Mouse (Mus musculus): ENCODE data around the gene Dapp1. TPM values are rescaled to one million over a fixed set of nuclear protein-coding genes. Genes with fewer than 3 reads are reported as not detected.
"Not testable (repeated sequence)": the region's sequence is repeated elsewhere in the genome, so short reads cannot be mapped to it uniquely, and the experiment has no call there.

The Dapp1 gene
- polyA plus RNA-seq, 1 experiment from 2014 or later = 9.3 TPM

DNA sequence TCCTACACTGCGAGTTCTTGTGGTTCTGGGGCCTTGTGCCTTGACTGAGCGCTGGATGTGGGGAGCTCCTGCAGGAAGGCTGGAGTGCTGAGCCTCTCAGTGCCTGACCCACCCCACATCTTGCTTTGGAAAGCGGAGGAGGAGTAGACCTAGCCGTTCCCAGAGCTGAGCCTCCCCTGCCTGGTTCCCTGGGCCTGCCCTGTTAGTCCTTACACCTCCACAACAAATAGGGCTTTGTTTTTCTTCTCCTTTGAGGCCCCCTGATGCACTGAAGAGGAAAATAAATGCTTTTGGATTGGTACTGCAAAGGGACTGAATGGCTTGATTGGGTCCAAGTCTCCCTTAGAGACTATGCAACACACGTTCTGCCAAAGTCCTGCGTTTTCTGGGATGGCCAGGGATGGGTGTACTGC is 3.7 kb downstream of the Dapp1 start:
- Histone ChIP-seq H3K27ac (no peak overlapping the region), H3K4me1 (peaks cover 21% of the 10 kb centered on the region; the same call in 1 of the 2 replicates), H3K27me3 (ENCODE audit: insufficient read depth, poor library complexity, severe bottlenecking) (no peaks in the 10 kb centered on the region), H3K9me3 (no peaks in the 10 kb centered on the region), H3K4me3 (no peak overlapping the region), H3K36me3 (no peaks in the 10 kb centered on the region)
- no peak for DNase-seq (ENCODE audit: low spot score)
- 43% methylated on average over 6 of the region's 6 CpGs for WGBS

DNA sequence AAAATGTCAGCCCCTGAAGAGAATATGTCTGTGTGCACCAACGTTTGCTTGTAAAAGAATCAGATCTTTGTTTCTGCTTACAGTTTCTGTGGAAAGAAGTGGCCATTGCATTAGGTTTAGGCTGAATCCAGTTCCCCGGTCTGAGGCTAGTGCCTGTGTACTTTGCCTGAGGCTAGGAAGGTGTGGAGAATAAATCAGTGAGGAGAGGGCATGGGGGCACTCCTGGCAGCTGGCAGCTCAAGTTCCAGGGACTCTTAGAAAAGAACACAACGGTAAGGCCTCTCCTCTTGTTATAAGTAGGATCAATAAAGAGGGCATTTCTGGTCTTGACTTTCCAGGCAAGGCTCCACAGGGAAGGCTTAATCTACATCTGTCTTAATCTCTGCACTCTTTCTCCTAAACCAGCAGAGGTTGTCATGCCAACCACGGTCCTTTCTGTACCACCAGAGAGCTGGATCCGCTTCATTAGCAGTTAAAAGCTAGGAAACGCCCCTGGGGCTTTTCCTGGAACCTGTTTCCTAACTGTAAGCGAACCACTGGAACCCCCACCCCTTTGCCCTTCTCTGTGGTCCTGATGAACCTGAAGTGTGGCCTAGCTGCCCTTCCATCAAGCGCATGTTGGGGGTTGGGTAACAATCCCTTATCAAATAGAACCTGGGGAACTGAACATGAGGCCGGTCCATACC is 4.3 kb downstream of the Dapp1 start:
- no peak for DNase-seq (ENCODE audit: low spot score)
- H3K36me3 ChIP-seq = no peaks in the 10 kb centered on the region
- H3K4me1 ChIP-seq = peaks cover 26% of the 10 kb centered on the region; the same call in 1 of the 2 replicates
- no peaks in the 10 kb centered on the region for H3K27me3 ChIP-seq (ENCODE audit: insufficient read depth, poor library complexity, severe bottlenecking)
- H3K27ac ChIP-seq = no peak overlapping the region
- H3K4me3 ChIP-seq = no peak overlapping the region
- 53% methylated on average over 9 of the region's 9 CpGs for WGBS
- no peaks in the 10 kb centered on the region for H3K9me3 ChIP-seq

DNA sequence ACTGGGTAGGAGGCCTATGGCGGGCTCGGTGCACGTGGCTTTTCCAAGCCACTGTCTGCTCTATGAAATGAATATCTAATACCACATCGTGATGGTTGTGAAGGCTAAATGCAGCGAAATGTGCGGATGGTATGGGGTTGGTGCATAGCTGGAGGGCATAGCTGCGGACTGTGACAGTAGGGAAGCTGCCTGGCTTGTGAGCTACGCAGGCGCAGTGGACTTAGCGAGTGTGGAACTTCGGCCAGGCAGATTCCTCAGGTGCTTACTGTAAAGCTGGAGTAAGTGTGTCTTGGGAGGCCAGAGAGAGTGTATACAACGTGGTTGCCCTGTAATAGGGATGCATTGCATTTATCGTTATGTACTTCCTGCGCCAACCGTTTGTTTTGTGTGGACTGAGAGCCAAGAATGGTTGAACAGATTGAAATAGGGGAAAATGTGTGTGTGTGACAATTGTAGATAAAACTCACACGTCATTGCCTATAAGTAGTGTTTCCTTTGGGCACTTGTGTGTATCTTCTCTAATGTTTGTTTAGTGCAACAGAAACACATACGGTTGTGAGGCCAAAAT is 5.4 kb downstream of the Dapp1 start:
- H3K36me3 ChIP-seq = no peaks in the 10 kb centered on the region
- DNase-seq (ENCODE audit: low spot score) = no peak
- no peaks in the 10 kb centered on the region for H3K9me3 ChIP-seq
- peaks cover 25% of the 10 kb centered on the region; the same call in 1 of the 2 replicates for H3K4me1 ChIP-seq
- H3K27me3 ChIP-seq (ENCODE audit: insufficient read depth, poor library complexity, severe bottlenecking) = no peaks in the 10 kb centered on the region
- no peak overlapping the region for H3K27ac ChIP-seq
- H3K4me3 ChIP-seq = no peak overlapping the region
- WGBS = 92% methylated on average over 17 of the region's 17 CpGs

DNA sequence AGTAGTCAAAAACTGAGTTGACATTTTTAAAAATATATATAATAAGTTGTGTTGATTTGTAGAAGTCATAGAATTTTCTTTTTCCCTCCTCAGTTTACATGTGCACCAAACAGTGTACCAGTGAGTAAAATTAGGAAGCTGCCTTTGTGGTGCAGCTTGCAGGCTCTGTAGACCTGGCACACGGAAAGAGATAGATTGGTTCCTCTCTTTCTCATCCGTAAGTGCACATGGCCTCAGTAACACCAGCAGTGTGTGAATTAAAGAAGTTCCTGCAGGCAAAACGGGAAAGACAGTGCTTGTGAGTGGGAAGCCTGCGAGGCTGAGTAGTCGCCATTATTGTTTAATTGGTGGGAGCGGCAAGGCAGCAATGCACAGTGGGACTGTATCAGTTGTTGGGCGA is 5.9 kb downstream of the Dapp1 start:
- 82% methylated on average over 7 of the region's 7 CpGs for WGBS
- no peaks in the 10 kb centered on the region for H3K27me3 ChIP-seq (ENCODE audit: insufficient read depth, poor library complexity, severe bottlenecking)
- peaks cover 21% of the 10 kb centered on the region; the same call in 1 of the 2 replicates for H3K4me1 ChIP-seq

DNA sequence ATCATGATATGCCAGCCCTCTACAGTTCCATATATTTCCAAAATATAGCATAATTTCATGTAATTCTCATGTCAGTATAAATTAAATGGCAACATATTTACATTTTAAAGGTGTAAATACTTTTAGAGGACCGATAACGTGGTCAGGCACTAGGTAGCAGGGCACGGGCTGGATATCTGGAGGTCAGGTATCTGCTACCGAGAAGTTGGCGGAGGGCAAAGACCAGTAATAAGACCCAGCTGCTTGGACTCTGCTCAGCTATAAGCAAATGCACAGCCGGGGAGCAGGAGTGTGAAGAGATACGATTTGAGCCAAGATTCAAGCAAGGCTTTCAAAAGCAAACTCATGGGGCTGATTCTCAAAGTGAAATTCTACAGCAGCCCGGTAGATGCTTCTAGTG is 7.0 kb downstream of the Dapp1 start:
- no peaks in the 10 kb centered on the region for H3K27me3 ChIP-seq (ENCODE audit: insufficient read depth, poor library complexity, severe bottlenecking)
- WGBS = 82% methylated on average over 8 of the region's 8 CpGs
- H3K4me3 ChIP-seq = no peak overlapping the region
- peaks cover 24% of the 10 kb centered on the region; the same call in 1 of the 2 replicates for H3K4me1 ChIP-seq
- H3K9me3 ChIP-seq = no peaks in the 10 kb centered on the region
- DNase-seq (ENCODE audit: low spot score) = no peak
- no peak overlapping the region for H3K27ac ChIP-seq
- H3K36me3 ChIP-seq = no peaks in the 10 kb centered on the region

More for the DNA sequence above, 5.9 kb downstream of the Dapp1 start:
- no peaks in the 10 kb centered on the region for H3K36me3 ChIP-seq
- no peak overlapping the region for H3K4me3 ChIP-seq
- no peak overlapping the region for H3K27ac ChIP-seq
- no peak for DNase-seq (ENCODE audit: low spot score)
- no peaks in the 10 kb centered on the region for H3K9me3 ChIP-seq

DNA sequence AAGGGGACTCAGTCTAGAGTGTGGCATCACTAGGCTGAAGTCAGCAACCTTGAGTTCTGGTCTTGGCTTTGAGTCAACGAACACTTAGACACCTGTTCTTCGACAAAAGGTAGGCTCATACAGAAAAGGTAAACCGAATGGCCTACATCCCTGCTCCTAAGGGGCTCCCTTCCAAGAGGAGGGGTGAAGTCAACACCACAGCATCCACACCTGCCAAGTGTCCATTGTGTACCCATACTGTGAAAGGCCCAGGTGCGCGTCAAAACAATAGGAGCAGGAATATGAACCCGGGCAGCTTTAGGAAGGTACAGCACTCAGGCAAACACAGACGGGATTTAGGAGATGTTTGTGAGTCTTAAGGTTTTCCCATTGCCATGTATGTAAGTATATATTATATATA is 8.4 kb downstream of the Dapp1 start:
- no peak for DNase-seq (ENCODE audit: low spot score)
- H3K4me1 ChIP-seq = peaks cover 36% of the 10 kb centered on the region
- WGBS = 91% methylated on average over 7 of the region's 7 CpGs

DNA sequence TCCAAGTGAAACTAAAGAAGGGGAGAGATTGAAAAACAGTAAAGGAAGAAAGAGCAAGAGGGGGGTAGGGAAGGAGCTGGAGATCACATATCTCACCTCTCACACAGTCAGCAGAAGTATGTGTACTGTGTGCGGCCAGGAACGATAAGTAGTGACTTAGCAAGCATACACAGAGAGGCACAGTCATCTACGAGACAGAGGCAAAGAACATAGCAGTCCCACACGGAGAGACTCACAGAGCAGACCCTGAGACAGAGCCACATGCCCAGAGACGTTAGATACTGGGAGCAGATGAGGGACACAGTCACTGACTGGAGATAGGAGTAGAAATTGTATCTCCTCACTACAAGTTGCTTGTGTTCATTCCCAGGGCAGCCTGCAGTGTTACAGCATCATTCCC is 9.1 kb downstream of the Dapp1 start:
- H3K27ac ChIP-seq = 0 out of 2 replicates have a peak overlapping the region, but pooled peaks have one; percentile 23
- H3K4me3 ChIP-seq = no peak overlapping the region
- no peak for DNase-seq (ENCODE audit: low spot score)
- WGBS = 62% methylated on average over 5 of the region's 5 CpGs
- no peaks in the 10 kb centered on the region for H3K27me3 ChIP-seq (ENCODE audit: insufficient read depth, poor library complexity, severe bottlenecking)
- no peaks in the 10 kb centered on the region for H3K36me3 ChIP-seq
- H3K4me1 ChIP-seq = peaks cover 34% of the 10 kb centered on the region
- H3K9me3 ChIP-seq = no peaks in the 10 kb centered on the region

More for the DNA sequence above, 8.4 kb downstream of the Dapp1 start:
- H3K27me3 ChIP-seq (ENCODE audit: insufficient read depth, poor library complexity, severe bottlenecking) = no peaks in the 10 kb centered on the region
- H3K4me3 ChIP-seq = no peak overlapping the region
- no peaks in the 10 kb centered on the region for H3K36me3 ChIP-seq
- H3K9me3 ChIP-seq = no peaks in the 10 kb centered on the region
- H3K27ac ChIP-seq = no peak overlapping the region

DNA sequence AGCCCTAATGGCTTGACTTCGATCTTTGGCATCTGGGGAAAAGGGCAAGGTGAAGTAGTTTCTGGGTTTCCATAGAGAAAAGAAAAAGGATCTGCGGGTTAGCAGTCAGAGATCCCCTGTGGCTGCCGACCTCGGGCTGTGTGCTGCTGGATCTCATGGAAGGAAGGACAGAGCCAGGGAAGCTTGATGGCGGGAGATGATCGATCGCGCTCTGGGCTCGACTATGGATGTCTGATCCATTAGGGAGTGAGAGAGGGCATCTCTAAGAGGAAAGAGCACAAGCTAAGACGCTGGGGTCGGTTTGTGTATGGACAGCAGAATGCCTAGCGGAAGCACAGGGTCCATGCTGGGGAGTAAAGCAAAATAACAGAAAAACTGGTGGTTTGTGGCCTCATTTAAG is 11.4 kb downstream of the Dapp1 start:
- H3K27ac ChIP-seq = peak overlapping the region; percentile 60
- peaks cover 33% of the 10 kb centered on the region for H3K4me1 ChIP-seq
- peak overlapping the region; percentile 29; the same call in 1 of the 2 replicates for H3K4me3 ChIP-seq
- no peaks in the 10 kb centered on the region for H3K27me3 ChIP-seq (ENCODE audit: insufficient read depth, poor library complexity, severe bottlenecking)
- DNase-seq (ENCODE audit: low spot score) = no peak
- 45% methylated on average over 12 of the region's 12 CpGs for WGBS
- no peaks in the 10 kb centered on the region for H3K9me3 ChIP-seq
- H3K36me3 ChIP-seq = no peaks in the 10 kb centered on the region

DNA sequence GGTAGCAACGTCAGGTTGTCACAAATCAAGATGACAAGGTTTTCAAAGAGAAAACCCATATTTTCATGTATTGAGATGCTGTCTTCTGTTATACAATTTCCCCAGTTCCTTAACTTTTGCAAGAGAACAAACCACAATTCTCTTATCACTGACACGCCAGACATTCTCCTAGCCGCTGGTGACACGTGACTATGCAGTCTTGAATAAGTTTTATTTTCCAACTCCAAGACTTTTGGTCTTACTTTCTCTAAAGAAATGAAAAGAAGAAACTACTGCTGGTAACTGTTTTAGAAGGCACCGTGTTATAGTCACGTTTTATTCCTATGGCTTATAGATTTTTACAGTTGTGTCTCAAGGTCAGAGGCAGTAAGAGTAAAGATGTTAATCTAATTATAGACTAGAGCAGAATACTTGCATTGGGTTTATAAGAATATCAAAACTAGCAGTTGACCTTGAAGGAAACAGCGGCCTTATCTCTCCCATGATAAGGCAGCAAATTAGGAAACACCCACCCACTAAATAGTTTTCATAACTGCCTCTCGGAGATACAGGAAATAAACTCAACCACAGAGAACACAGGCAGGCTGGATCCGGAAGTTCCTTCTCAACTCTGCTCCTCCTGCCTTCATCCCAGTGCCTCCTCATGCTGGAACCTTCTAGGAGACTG is 12.4 kb downstream of the Dapp1 start:
- H3K36me3 ChIP-seq = no peaks in the 10 kb centered on the region
- H3K4me3 ChIP-seq = peak overlapping the region; percentile 22; the same call in 1 of the 2 replicates
- peak overlapping the region; percentile 80 for H3K27ac ChIP-seq
- DNase-seq (ENCODE audit: low spot score) = no peak
- 44% methylated on average over 9 of the region's 9 CpGs for WGBS
- peaks cover 33% of the 10 kb centered on the region for H3K4me1 ChIP-seq
- H3K9me3 ChIP-seq = no peaks in the 10 kb centered on the region
- no peaks in the 10 kb centered on the region for H3K27me3 ChIP-seq (ENCODE audit: insufficient read depth, poor library complexity, severe bottlenecking)

DNA sequence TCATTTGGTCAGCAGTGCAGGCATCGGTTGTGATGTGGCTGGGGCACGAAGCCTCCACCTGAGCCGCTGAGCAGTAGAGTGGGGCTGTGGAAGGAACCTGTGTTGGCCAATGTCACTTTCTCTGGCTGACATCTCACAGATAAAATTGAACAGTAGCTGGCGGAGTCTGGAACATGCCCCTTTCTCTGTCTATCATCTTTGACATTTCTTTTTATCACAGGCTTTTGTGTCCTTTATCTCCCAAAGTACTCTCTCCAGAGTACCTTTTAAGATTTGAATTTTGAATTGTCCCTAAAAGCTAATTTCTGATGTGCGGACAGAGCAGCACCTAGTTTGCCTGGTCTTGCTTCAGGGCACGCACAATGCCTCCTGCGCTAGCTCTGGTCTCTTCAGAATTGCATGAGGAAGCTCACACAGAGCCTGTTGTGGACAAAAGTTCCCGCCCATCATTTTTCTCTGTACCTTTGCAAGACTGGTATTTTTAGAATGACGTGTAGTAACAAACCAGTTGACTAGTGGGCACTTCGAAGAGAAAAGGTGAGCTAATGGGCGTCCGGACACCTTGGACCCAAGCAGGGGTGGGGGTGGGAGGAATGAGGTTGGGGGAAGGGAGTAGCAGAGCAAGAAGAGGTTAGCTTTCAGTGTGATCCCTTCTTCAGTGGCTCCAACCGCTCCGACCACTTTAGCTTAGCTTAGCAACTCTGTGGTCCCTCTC is 13.1 kb downstream of the Dapp1 start:
- H3K27me3 ChIP-seq (ENCODE audit: insufficient read depth, poor library complexity, severe bottlenecking) = no peaks in the 10 kb centered on the region
- H3K4me1 ChIP-seq = peaks cover 33% of the 10 kb centered on the region
- no peaks in the 10 kb centered on the region for H3K36me3 ChIP-seq
- peak overlapping the region; percentile 22; the same call in 1 of the 2 replicates for H3K4me3 ChIP-seq
- DNase-seq (ENCODE audit: low spot score) = peak; percentile 84
- H3K27ac ChIP-seq = peak overlapping the region; percentile 80
- H3K9me3 ChIP-seq = no peaks in the 10 kb centered on the region
- WGBS = 51% methylated on average over 14 of the region's 14 CpGs

DNA sequence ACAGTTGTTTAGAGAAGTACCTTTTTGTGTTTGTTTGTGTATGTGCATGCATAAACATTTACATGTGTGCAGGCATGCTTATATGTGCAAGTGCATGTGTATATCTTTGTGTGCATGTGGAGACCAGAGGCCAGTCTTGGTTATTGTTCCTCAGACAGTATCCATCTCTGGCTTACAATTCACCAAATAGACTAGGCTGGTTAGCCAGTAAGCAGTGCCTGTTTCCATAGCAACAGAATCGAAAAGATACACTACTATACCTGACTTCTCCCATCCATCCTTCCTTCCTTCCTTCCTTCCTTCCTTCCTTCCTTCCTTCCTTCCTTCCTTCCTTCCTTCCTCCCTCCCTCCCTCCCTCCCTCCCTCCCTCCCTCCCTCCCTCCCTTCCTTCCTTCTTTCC is 17.3 kb downstream of the Dapp1 start:
- H3K36me3 ChIP-seq; H3K27ac ChIP-seq; H3K27me3 ChIP-seq (ENCODE audit: insufficient read depth, poor library complexity, severe bottlenecking); DNase-seq (ENCODE audit: low spot score); H3K4me3 ChIP-seq; H3K9me3 ChIP-seq: not testable (repeated sequence)
- WGBS = 76% methylated on average over 1 of the region's 1 CpGs
- peaks cover 20% of the 10 kb centered on the region for H3K4me1 ChIP-seq

DNA sequence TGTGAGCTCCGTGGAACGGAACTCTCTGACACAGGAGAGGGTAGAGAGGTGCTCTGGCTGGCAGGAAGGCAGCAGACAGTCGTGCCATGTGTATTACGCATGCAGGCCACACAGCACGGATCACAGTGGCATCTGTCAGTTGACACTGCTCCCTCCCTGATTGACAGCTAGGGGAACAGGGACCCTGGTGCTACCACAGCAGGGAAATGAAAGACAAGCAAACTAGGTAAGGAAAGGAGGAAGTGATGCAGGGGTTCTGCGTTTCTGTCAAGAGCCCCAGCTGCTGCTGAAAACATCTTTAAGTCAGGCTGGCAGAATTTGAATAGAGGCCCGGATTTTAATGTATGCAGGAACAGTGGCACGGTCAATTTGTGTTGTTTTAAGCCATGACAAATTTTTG is 17.8 kb downstream of the Dapp1 start:
- H3K4me1 ChIP-seq = peaks cover 15% of the 10 kb centered on the region
- H3K9me3 ChIP-seq = no peaks in the 10 kb centered on the region
- 69% methylated on average over 8 of the region's 8 CpGs for WGBS
- no peak overlapping the region for H3K4me3 ChIP-seq
- H3K27me3 ChIP-seq (ENCODE audit: insufficient read depth, poor library complexity, severe bottlenecking) = no peaks in the 10 kb centered on the region
- no peaks in the 10 kb centered on the region for H3K36me3 ChIP-seq
- DNase-seq (ENCODE audit: low spot score) = no peak
- no peak overlapping the region for H3K27ac ChIP-seq
